Mouse (Mus musculus) spleen, adult 2 months (tissue): Measurements from ENCODE around the gene Arl4a.

Experiments used
- CTCF ChIP-seq: fragments of 200-500 bp; IDR thresholded peaks from 2 replicates; pipeline ENCODE4 v1.5.1; 2011; ENCODE audit warnings: mild to moderate bottlenecking, inconsistent platforms; ENCODE audit not compliant: insufficient read depth, insufficient read length, insufficient replicate concordance; ENCODE audit errors: extremely low read depth
- POLR2A ChIP-seq: fragments of 200-500 bp; IDR thresholded peaks from 2 replicates; pipeline ENCODE4 v1.6.1; 2011; ENCODE audit warnings: low read depth, low read length, inconsistent platforms

DNA sequence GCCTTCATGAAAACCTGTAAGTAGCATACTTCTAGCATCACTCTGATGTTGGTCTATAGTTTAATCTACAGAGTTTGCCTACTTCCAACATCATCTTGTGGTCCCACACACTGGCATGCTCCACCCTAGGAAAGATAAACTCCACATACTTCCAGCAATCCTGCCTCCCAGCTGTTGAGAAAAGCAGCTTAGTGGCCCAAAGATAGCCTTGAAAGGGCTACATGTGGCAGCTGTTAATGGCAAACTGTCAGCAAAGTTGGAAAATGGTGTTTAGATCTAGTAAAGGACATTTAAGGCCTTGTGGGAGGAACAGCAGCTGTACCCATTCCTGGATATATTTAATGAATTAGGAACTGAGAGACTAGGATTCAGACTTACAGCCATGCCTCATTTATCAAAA is 68.3 kb downstream of the Arl4a start:
- no peak for TF ChIP-seq POLR2A
- TF ChIP-seq CTCF, result no peak
